Mouse (Mus musculus) hindbrain, embryonic 11.5 days (tissue): Measurements from ENCODE around the gene Sla2. TPM values are rescaled to one million over a fixed set of nuclear protein-coding genes. Genes with fewer than 3 reads are reported as not detected.
"Not testable (repeated sequence)": the region's sequence is repeated elsewhere in the genome, so short reads cannot be mapped to it uniquely, and the experiment has no call there.

Experiments used
- ATAC-seq: fragments of 200-750 bp; cut with Nextera tagmentation; 2 replicates; pipeline ENCODE4 v1.8.0; 2017; ENCODE audit warnings: mild to moderate bottlenecking, moderate TSS enrichment, moderate library complexity; ENCODE audit not compliant: low FRiP score
- DNase-seq: peaks from one replicate; pipeline ENCODE4 v3.0.0-alpha.2; 2015; ENCODE audit warnings: low spot score
- H3K27ac ChIP-seq: fragments of 300-500 bp; sonication (generic); 2 replicates; pipeline ENCODE4 v1.5.1; 2014; ENCODE audit warnings: mild to moderate bottlenecking, low read depth, low read length
- H3K27me3 ChIP-seq: fragments of 300-500 bp; sonication (generic); 2 replicates; pipeline ENCODE4 v1.6.1; 2014; ENCODE audit warnings: mild to moderate bottlenecking, low read length, moderate library complexity, mixed read lengths; ENCODE audit not compliant: control insufficient read depth, insufficient read depth
- H3K36me3 ChIP-seq: fragments of 300-500 bp; sonication (generic); 2 replicates; pipeline ENCODE4 v1.6.1; 2014; ENCODE audit warnings: mild to moderate bottlenecking, low read length, moderate library complexity, mixed read lengths; ENCODE audit not compliant: control insufficient read depth, insufficient read depth
- H3K4me1 ChIP-seq: fragments of 300-500 bp; sonication (generic); replicated peaks from 2 replicates; pipeline ENCODE4 v1.6.1; 2014; ENCODE audit warnings: low read length, mixed read lengths; ENCODE audit not compliant: control insufficient read depth, insufficient read depth
- H3K4me2 ChIP-seq: fragments of 300-500 bp; sonication (generic); replicated peaks from 2 replicates; pipeline ENCODE4 v1.6.1; 2014; ENCODE audit warnings: mild to moderate bottlenecking, low read depth, low read length
- H3K4me3 ChIP-seq: fragments of 300-500 bp; sonication (generic); 2 replicates; pipeline ENCODE4 v1.5.1; 2014; ENCODE audit warnings: low read depth, low read length
- H3K9ac ChIP-seq: fragments of 300-500 bp; sonication (generic); 2 replicates; pipeline ENCODE4 v1.6.1; 2014; ENCODE audit warnings: low read depth, low read length
- H3K9me3 ChIP-seq: fragments of 300-500 bp; sonication (generic); 2 replicates; pipeline ENCODE4 v1.6.1; 2016; ENCODE audit warnings: low read length; ENCODE audit not compliant: control insufficient read depth
- WGBS: fragments of 180-500 bp; shearing (Covaris S2); extraction: QIAGEN DNeasy Blood & Tissue Kit; methylation state at CpG from one replicate; pipeline ENCODE4 v1.1.7; 2014; 5-methylcytosine and 5-hydroxymethylcytosine counted together
- polyA plus RNA-seq: library from polyadenylated mRNA; unstranded; fragments of >200 nt; fragmentation: Nextera tagmentation; extraction: Ambion mirVana; gene quantifications from 2 replicates; pipeline ENCODE4 v1.2.1, GENCODE M21; 2014

The Sla2 gene
- polyA plus RNA-seq, 1 experiment from 2014 or later, result 0.59 TPM

DNA sequence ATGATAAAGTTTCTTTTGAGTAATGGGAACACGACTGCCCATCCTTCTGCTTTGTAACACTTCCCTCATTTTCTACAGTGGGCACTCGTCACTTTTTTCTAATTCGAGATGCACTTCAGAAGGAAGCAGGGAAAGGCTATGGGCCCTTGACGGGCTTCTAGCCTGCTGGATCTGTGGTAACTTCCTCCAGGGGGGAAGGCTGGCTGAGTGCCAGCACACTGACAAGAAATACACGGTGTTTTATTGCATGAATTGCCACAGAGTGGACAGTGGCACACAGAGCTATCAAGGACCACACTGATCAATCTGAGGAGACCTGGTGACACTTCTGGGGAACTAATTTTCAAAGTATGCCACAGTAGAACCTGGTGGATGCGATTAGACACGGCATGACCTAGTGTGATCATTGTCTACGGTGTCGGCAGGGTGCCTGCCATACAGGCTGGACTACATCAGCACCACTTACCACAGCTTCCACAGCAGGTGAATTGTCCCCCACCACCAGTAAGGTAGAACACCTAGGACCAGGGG, 9.5 kb upstream of the Sla2 start:
- no peak overlapping the region for H3K4me3 ChIP-seq
- WGBS, result 81% methylated on average over 9 of the region's 9 CpGs
- no peak overlapping the region for H3K4me2 ChIP-seq
- H3K9me3 ChIP-seq, result no peaks in the 10 kb centered on the region
- H3K36me3 ChIP-seq, result no peaks in the 10 kb centered on the region
- ATAC-seq (no peak), DNase-seq (no peak)
- no peaks in the 10 kb centered on the region for H3K4me1 ChIP-seq
- H3K27ac ChIP-seq, result no peak overlapping the region
- no peak overlapping the region for H3K9ac ChIP-seq
- no peaks in the 10 kb centered on the region for H3K27me3 ChIP-seq

DNA sequence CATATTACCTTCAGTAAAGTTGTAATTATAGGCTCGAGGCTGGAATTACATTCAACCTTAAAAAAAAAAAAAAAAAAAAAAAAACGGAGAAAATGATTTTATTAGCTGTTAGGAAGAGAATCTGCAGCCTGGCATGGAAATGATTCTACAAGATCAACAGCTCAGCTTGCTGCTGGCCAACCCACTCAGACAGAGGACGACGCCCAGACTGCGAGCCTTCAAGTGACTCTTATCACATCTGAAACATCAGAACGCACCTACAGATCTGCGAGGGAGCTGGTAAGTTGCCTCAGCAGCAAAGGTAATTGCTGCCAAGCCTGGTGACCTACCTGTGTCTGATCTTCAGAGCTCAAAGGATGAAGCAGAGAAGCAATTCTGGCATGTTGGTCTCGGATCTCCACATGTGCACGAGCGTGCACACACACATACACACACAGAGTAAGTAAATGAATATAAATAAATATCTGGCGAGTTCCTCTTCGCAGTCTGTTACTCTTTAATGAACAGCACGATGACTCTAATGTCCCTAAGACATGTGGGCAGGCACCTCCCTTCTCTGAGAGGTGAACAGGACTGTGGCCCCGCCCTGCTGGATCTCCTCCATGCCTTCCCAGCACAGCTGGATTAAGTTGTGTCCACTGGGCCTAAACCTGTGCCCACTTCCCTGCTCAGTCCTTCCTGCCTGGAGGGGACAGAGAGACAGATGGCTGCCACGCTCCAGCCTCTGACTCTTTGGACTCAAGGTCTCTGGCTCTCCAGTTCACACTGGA, 7.7 kb upstream of the Sla2 start:
- 84% methylated on average over 15 of the region's 15 CpGs for WGBS
- no peak overlapping the region for H3K4me3 ChIP-seq
- H3K4me1 ChIP-seq, result no peaks in the 10 kb centered on the region
- H3K27me3 ChIP-seq, result no peaks in the 10 kb centered on the region
- no peak overlapping the region for H3K27ac ChIP-seq
- ATAC-seq (no peak), DNase-seq (no peak)
- no peak overlapping the region for H3K4me2 ChIP-seq
- no peak overlapping the region for H3K9ac ChIP-seq
- no peaks in the 10 kb centered on the region for H3K36me3 ChIP-seq
- no peaks in the 10 kb centered on the region for H3K9me3 ChIP-seq

DNA sequence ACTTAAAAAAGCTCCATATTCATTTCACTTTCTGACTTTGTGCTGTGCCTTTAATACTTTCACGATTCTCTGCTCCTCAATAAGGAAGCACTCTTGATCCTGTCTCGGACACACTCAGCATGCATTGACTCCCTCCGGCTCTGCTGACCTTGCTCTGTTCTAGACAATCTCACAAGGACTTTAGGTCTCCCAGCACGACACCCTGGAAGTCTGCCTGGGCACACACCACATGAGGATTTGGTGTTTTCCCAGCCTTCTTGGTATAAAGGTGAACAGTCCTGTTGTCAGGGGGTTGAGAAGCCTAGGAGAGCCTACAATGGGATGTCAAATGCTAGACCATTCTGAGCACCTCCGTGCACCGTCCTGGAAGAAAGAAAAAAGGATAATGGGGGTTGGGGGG, 5.8 kb upstream of the Sla2 start:
- DNase-seq (no peak), ATAC-seq (no peak)
- no peak overlapping the region for H3K4me3 ChIP-seq
- H3K9me3 ChIP-seq, result no peaks in the 10 kb centered on the region
- no peak overlapping the region for H3K9ac ChIP-seq
- H3K36me3 ChIP-seq, result no peaks in the 10 kb centered on the region
- WGBS, result 74% methylated on average over 6 of the region's 6 CpGs
- H3K27me3 ChIP-seq, result no peaks in the 10 kb centered on the region
- no peak overlapping the region for H3K4me2 ChIP-seq
- H3K4me1 ChIP-seq, result no peaks in the 10 kb centered on the region
- no peak overlapping the region for H3K27ac ChIP-seq

DNA sequence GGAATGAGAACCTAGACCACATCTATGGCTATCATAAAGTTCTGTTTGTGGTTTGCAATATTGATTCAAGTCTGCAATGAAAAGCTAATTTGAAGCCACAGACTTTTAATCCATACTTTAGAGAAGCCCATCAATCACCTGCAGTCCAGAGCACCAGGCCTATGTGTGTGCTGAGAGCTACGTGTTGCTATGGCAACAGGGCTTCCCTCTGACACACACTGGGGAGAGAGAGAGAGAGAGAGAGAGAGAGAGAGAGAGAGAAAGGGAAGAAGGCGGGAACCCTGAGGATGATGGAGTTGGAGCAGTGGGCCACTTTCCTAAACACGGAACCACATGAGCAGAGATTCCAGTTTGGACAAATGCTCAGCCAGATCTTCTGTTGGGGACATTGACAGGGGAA, 5.2 kb upstream of the Sla2 start:
- Histone ChIP-seq H3K9me3 (no peaks in the 10 kb centered on the region), H3K4me2 (no peak overlapping the region), H3K36me3 (no peaks in the 10 kb centered on the region), H3K27ac (no peak overlapping the region), H3K4me1 (no peaks in the 10 kb centered on the region), H3K4me3 (no peak overlapping the region), H3K9ac (no peak overlapping the region), H3K27me3 (no peaks in the 10 kb centered on the region)
- ATAC-seq (peak; percentile 57), DNase-seq (peak; percentile 48)
- 30% methylated on average over 3 of the region's 3 CpGs for WGBS

DNA sequence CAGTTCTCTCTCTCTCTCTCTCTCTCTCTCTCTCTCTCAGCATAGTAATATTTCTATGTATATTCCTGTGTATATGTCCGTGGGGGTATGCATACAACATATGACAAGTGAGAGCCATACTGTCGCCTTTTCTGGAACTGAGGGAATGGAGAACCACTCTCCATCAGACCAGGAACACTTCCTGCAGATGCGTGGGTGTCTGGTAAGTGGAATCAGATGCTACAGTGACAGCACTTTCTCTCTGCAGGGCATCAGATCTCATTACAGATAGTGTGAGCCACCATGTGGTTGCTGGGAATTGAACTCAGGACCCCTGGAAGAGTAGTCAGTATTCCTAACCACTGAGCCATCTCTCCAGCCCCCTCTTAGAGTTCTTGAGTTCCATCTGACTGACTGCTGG, 1.5 kb upstream of the Sla2 start:
- ATAC-seq, result no peak
- 70% methylated on average over 3 of the region's 3 CpGs for WGBS
- Histone ChIP-seq H3K4me1 (no peaks in the 10 kb centered on the region), H3K9ac (no peak overlapping the region), H3K36me3 (no peaks in the 10 kb centered on the region), H3K4me3 (no peak overlapping the region), H3K4me2 (no peak overlapping the region), H3K27me3 (no peaks in the 10 kb centered on the region), H3K27ac (no peak overlapping the region), H3K9me3 (no peaks in the 10 kb centered on the region)
- DNase-seq, result no peak

DNA sequence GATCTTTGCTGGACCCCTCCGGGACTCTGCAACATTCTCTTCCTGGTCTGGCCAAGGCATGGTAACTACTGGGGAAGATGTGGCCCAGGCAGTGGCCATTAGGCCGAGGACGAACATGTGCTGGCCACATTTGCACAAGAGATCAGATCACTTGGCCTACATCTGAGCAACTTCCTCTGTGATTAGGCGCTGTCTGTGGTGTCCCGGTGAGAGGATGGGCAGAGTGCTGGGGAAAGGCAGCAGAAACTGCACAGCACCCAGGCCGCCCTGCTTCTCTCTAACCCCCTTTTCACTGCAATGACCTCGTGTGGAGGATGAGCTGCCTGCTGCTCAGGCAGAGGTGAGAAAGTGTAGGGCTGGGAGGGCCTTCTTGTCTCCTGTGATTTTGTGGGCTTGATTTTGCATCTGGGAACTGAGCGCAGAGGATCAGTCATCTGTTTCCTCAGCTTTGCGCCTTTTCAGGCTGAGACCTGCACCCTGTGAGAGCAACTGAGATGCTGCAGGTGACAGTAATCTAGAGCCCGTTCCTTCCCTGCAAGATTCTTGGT, 834 bp downstream of the Sla2 start:
- DNase-seq, result no peak

DNA sequence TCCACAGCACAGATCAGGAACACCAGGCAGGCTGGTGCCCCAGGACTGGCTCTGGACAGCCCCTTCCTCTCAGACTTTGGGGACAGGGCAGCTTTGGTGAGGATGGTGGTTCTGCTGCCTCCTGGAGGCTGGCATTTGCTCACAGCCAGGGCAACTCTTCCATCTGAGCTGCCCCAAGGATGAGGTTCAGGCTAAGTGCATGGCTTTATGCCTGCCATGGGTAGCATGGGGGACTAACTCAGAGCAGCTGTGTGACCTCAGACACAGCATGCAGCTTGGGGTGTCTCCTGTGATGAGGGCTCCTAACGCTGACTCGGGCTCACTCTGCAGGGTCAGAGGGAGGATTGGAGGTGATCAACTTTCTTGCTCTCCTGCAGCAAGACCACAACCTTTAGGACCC, 1.3 kb downstream of the Sla2 start:
- not testable (repeated sequence) for H3K27ac ChIP-seq, H3K4me1 ChIP-seq, H3K4me3 ChIP-seq, DNase-seq, H3K9me3 ChIP-seq, H3K27me3 ChIP-seq, H3K9ac ChIP-seq, ATAC-seq, H3K36me3 ChIP-seq, H3K4me2 ChIP-seq
- WGBS, result 64% methylated on average over 2 of the region's 2 CpGs

More for the DNA sequence above, 834 bp downstream of the Sla2 start:
- Histone ChIP-seq H3K9me3 (no peaks in the 10 kb centered on the region), H3K4me1 (no peaks in the 10 kb centered on the region), H3K36me3 (no peaks in the 10 kb centered on the region), H3K27me3 (no peaks in the 10 kb centered on the region), H3K4me3 (no peak overlapping the region), H3K9ac (no peak overlapping the region), H3K27ac (no peak overlapping the region), H3K4me2 (no peak overlapping the region)
- ATAC-seq, result no peak
- WGBS, result 73% methylated on average over 10 of the region's 10 CpGs

DNA sequence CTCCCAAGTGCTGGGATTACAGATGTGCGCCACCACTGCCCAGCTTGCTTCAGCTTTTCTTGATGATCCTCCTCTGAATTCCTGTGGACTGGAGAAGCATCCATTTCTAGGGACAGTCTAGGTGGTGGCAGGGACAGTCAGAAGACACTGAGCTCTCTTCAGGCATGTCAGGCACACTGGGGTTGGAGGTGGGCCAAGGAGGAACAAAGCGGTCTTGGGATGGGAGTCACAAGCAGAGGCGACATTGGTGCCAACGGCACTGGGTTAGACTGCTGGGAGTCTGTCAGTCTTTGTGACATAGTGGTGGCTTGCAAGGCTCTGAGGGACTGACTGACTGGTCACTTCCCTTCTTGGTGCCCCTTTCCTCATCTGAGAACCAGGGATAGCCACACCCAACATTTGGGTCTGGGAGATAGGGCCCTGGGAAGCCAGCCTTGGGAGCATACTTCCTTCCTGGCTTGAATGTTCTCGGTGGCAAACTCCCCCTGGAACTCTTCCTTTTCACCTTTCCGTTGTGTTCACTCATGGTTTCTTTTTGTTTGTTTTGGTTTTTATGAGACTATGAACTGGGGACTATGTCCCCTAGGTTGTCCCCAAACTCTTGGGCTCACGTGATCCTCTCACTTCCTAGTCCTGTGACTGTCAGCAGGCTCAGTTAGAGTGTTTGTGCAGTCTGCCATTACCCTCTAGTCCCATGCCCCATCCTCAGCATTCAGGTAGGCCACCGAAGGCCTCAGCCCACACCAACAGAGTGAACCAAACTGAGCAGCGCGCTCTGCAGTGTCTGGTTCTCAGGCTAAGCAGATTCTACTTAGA, 2.4 kb downstream of the Sla2 start:
- no peak for ATAC-seq
- H3K9ac ChIP-seq, result no peak overlapping the region

More for the DNA sequence above, 2.4 kb downstream of the Sla2 start:
- H3K4me1 ChIP-seq, result no peaks in the 10 kb centered on the region
- no peak for DNase-seq
- H3K9me3 ChIP-seq, result no peaks in the 10 kb centered on the region
- WGBS, result 94% methylated on average over 10 of the region's 10 CpGs
- no peaks in the 10 kb centered on the region for H3K36me3 ChIP-seq
- H3K4me3 ChIP-seq, result no peak overlapping the region
- no peak overlapping the region for H3K4me2 ChIP-seq
- no peak overlapping the region for H3K27ac ChIP-seq
- no peaks in the 10 kb centered on the region for H3K27me3 ChIP-seq
